Mouse (Mus musculus): ENCODE data around the gene Ubtf.

- TF ChIP-seq CTCF (IDR thresholded peaks at IDR 0.05; ENCODE audit: control insufficient read depth, insufficient read depth, insufficient replicate concordance, low read depth, low read length) (no peak), POLR2A (IDR thresholded peaks at IDR 0.05; ENCODE audit: control insufficient read depth, low read depth, low read length) (no peak)
Observed at GRCm38 (mm10) chr11:102336191-102336590, 16.6 kb upstream of the Ubtf start.
